Mouse (Mus musculus) G1E (cell line): ENCODE measurements around the gene Nek1.

Experiments used
- CTCF ChIP-seq: IDR thresholded peaks from 2 replicates; pipeline ENCODE4 v1.5.1; 2012; ENCODE audit warnings: low read depth, low read length, inconsistent platforms, mixed read lengths
- GATA1 ChIP-seq: IDR thresholded peaks from 2 replicates; pipeline ENCODE4 v1.6.1; 2012; ENCODE audit warnings: borderline replicate concordance, low read length, inconsistent platforms, mixed read lengths
- GATA2 ChIP-seq: IDR thresholded peaks from 2 replicates; pipeline ENCODE4 v1.6.1; 2012; ENCODE audit warnings: low read depth, low read length, inconsistent platforms, borderline replicate concordance
- POLR2AphosphoS5 ChIP-seq: IDR thresholded peaks from 2 replicates; pipeline ENCODE4 v1.6.1; 2012; ENCODE audit warnings: low read depth, low read length, inconsistent platforms; ENCODE audit not compliant: insufficient replicate concordance
- TAL1 ChIP-seq: conservative IDR thresholded peaks from 2 replicates; pipeline ENCODE4 v1.6.1; 2012; ENCODE audit warnings: low read depth, low read length, inconsistent platforms, mixed read lengths

DNA sequence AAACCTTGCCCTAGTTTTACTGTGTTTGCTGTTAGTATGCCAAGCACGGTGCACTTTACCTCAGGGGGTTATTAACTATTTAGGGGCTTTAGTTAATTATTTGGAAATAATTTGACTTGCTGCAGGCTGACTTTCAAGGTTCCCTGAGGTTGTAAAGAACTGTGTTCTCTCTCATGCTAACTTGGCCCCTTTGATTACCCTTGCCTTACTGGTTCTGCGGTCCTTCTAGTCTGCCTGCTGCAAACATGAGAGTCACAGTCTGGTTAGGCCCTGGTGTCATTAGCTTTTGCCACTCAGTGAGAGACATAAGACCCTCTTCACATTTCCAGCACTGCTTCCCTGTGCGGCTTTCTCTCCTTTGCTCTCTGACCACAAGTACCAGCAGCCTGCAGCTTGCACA, 64.0 kb downstream of the Nek1 start:
- TF ChIP-seq CTCF, result no peak
- no peak for TF ChIP-seq GATA1
- no peak for TF ChIP-seq POLR2AphosphoS5
- TF ChIP-seq TAL1, result no peak
- no peak for TF ChIP-seq GATA2
